Mouse (Mus musculus) lung, postnatal 25 days (tissue): Measurements from ENCODE around the gene AA986860.

Experiments
- DNase-seq: peaks from one replicate; pipeline ENCODE4 v3.0.0; 2022; ENCODE audit warnings: low spot score

The AA986860 gene

GRCm38 (mm10) chr1:130734852-130735251 is 3.1 kb downstream of the AA986860 start:
- DNase-seq, result no peak

GRCm38 (mm10) chr1:130737411-130737881 is 5.7 kb downstream of the AA986860 start:
- no peak for DNase-seq

GRCm38 (mm10) chr1:130737916-130738315 is 6.1 kb downstream of the AA986860 start:
- DNase-seq, result no peak

GRCm38 (mm10) chr1:130738551-130739106 is 6.9 kb downstream of the AA986860 start:
- no peak for DNase-seq

- DNase-seq, result no peak
Measured at GRCm38 (mm10) chr1:130739636-130740035, 7.9 kb downstream of the AA986860 start.

- peak; percentile 52 for DNase-seq
Measured at GRCm38 (mm10) chr1:130740227-130740648, 8.5 kb downstream of the AA986860 start.

GRCm38 (mm10) chr1:130740781-130741720 is 9.3 kb downstream of the AA986860 start:
- DNase-seq, result peak; percentile 42

- no peak for DNase-seq
Measured at GRCm38 (mm10) chr1:130742201-130742600, 10.4 kb downstream of the AA986860 start.

GRCm38 (mm10) chr1:130743775-130744174 is 12.0 kb downstream of the AA986860 start:
- DNase-seq, result no peak

GRCm38 (mm10) chr1:130744217-130744616 is 12.4 kb downstream of the AA986860 start:
- DNase-seq, result no peak

- DNase-seq, result no peak
Measured at GRCm38 (mm10) chr1:130744961-130745360, 13.2 kb downstream of the AA986860 start.

GRCm38 (mm10) chr1:130745591-130745990 is 13.8 kb downstream of the AA986860 start:
- DNase-seq, result no peak

- DNase-seq, result no peak
Measured at GRCm38 (mm10) chr1:130746819-130747218, 15.0 kb downstream of the AA986860 start.

- DNase-seq, result no peak
Measured at GRCm38 (mm10) chr1:130759689-130760088, 27.9 kb downstream of the AA986860 start.

GRCm38 (mm10) chr1:130761597-130761996 is 29.8 kb downstream of the AA986860 start:
- peak; percentile 67 for DNase-seq

- DNase-seq, result no peak
Measured at GRCm38 (mm10) chr1:130762045-130762760, 30.4 kb downstream of the AA986860 start.

- peak; percentile 94 for DNase-seq
Measured at GRCm38 (mm10) chr1:130764027-130764461, 32.3 kb downstream of the AA986860 start.

- peak; percentile 68 for DNase-seq
Measured at GRCm38 (mm10) chr1:130767066-130767465, 35.3 kb downstream of the AA986860 start.

- DNase-seq, result peak; percentile 43
Measured at GRCm38 (mm10) chr1:130769925-130770324, 38.1 kb downstream of the AA986860 start.

- peak; percentile 91 for DNase-seq
Measured at GRCm38 (mm10) chr1:130770487-130770886, 38.7 kb downstream of the AA986860 start.

GRCm38 (mm10) chr1:130770981-130771494 is 39.3 kb downstream of the AA986860 start:
- no peak for DNase-seq

GRCm38 (mm10) chr1:130775234-130775633 is 43.5 kb downstream of the AA986860 start:
- DNase-seq, result no peak
